Mouse (Mus musculus): Measurements from ENCODE around the gene Rab44. TPM values are rescaled to one million over a fixed set of nuclear protein-coding genes. Genes with fewer than 3 reads are reported as not detected.

Rab44 gene
- polyA plus RNA-seq, 1 experiment from 2014 or later, result 1.4 TPM

DNA sequence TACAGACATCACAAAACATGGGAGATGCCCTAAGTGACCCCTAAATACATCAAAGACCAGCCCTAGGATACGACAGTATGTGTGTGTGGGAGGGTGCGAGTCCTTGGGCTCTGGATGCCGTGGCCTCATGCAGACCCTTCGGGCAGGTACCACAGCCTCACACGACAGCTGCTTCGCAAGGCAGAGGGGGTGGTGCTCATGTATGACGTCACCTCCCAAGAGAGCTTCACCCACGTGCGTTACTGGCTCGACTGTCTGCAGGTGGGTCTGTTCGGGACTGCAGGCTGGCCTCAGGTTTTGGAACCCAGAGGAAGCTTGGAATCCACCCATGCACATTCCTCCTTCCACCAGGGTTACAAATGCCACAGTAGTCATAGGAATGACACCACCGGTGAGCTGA lies 31.2 kb downstream of the Rab44 start:
- ATAC-seq (ENCODE audit: low FRiP score, low TSS enrichment) (no peak), DNase-seq (ENCODE audit: low spot score) (no peak)
- 92% methylated on average over 12 of the region's 12 CpGs for WGBS
- no peak overlapping the region for H3K4me3 ChIP-seq (ENCODE audit: low read depth, low read length)
- no peak overlapping the region for H3K9ac ChIP-seq (ENCODE audit: low read length)
- TF ChIP-seq EP300 (optimal IDR thresholded peaks at IDR 0.05) (no peak), CTCF (IDR thresholded peaks at IDR 0.05; ENCODE audit: low read depth) (no peak)
- H3K27ac ChIP-seq (replicated peaks), result no peak overlapping the region
- no peaks in the 10 kb centered on the region for H3K27me3 ChIP-seq (ENCODE audit: control insufficient read depth, insufficient read depth, low read length)
- no peaks in the 10 kb centered on the region for H3K9me3 ChIP-seq (ENCODE audit: control insufficient read depth, low read length)
- H3K4me2 ChIP-seq (replicated peaks; ENCODE audit: low read depth), result no peak overlapping the region
- H3K36me3 ChIP-seq (ENCODE audit: control insufficient read depth, insufficient read depth, low read length), result no peaks in the 10 kb centered on the region
- H3K4me1 ChIP-seq (replicated peaks; ENCODE audit: control insufficient read depth, insufficient read depth), result 0 out of 2 replicates have a peak, but pooled peaks cover 3% of the 10 kb centered on the region

DNA sequence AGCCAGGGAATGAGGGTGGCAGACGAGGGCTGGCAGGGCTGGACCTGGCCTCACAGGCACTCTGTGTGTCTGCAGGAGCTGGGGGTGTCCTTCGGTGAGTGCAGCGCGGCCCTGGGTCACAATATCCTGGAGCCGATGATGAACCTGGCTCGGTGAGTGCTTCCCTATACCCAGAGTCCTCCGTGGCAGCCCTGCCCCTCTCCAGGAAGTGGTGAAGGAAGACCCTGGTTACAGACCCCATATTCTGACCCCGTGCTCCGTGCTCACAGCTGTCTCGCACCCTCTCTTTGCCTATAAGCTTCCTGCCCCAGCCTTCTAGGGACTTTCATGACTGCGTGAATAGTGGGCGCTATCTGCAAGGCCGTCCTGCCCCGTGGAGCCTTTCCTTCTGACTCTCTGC lies 33.3 kb downstream of the Rab44 start:
- WGBS, result 84% methylated on average over 14 of the region's 14 CpGs
- Histone ChIP-seq H3K9me3 (ENCODE audit: control insufficient read depth, low read length) (no peaks in the 10 kb centered on the region), H3K27ac (replicated peaks) (no peak overlapping the region)

DNA sequence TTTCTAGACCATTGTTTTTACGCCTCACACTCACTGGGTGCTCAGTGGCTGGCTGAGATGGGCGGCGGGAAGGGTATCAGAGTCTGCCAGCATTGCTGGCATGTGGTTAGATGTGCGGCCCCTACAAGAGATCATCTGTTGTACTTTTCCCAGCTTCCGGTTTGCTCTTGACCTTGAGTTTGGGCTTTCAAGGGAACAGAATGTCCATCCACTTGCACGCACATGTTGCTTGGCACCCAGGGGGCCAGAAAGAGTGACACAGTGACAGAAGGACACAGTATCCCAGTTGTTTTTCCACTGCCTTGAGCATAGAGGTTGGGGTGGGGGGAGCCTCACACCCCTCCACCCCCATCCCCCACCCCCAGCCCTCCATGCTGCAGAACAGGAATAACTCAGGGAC lies 33.8 kb downstream of the Rab44 start:
- 0 out of 2 replicates have a peak, but pooled peaks cover 3% of the 10 kb centered on the region for H3K4me1 ChIP-seq (replicated peaks; ENCODE audit: control insufficient read depth, insufficient read depth)
- no peak overlapping the region for H3K4me3 ChIP-seq (ENCODE audit: low read depth, low read length)
- 81% methylated on average over 6 of the region's 6 CpGs for WGBS
- no peak overlapping the region for H3K27ac ChIP-seq (replicated peaks)
- ATAC-seq (ENCODE audit: low FRiP score, low TSS enrichment), result no peak
- no peaks in the 10 kb centered on the region for H3K9me3 ChIP-seq (ENCODE audit: control insufficient read depth, low read length)
- H3K27me3 ChIP-seq (ENCODE audit: control insufficient read depth, insufficient read depth, low read length), result no peaks in the 10 kb centered on the region
- H3K4me2 ChIP-seq (replicated peaks; ENCODE audit: low read depth), result no peak overlapping the region
- no peak for DNase-seq (ENCODE audit: low spot score)
- H3K36me3 ChIP-seq (ENCODE audit: control insufficient read depth, insufficient read depth, low read length), result no peaks in the 10 kb centered on the region
- no peak overlapping the region for H3K9ac ChIP-seq (ENCODE audit: low read length)
- TF ChIP-seq CTCF (IDR thresholded peaks at IDR 0.05; ENCODE audit: low read depth), result no peak
- TF ChIP-seq EP300 (optimal IDR thresholded peaks at IDR 0.05), result no peak

More for the DNA sequence above, 33.3 kb downstream of the Rab44 start:
- ATAC-seq (ENCODE audit: low FRiP score, low TSS enrichment) (no peak), DNase-seq (ENCODE audit: low spot score) (no peak)
- H3K9ac ChIP-seq (ENCODE audit: low read length), result no peak overlapping the region
- no peaks in the 10 kb centered on the region for H3K27me3 ChIP-seq (ENCODE audit: control insufficient read depth, insufficient read depth, low read length)
- H3K4me1 ChIP-seq (replicated peaks; ENCODE audit: control insufficient read depth, insufficient read depth), result 0 out of 2 replicates have a peak, but pooled peaks cover 3% of the 10 kb centered on the region
- no peak for TF ChIP-seq EP300 (optimal IDR thresholded peaks at IDR 0.05)
- TF ChIP-seq CTCF (IDR thresholded peaks at IDR 0.05; ENCODE audit: low read depth), result no peak
- H3K36me3 ChIP-seq (ENCODE audit: control insufficient read depth, insufficient read depth, low read length), result no peaks in the 10 kb centered on the region
- no peak overlapping the region for H3K4me3 ChIP-seq (ENCODE audit: low read depth, low read length)
- no peak overlapping the region for H3K4me2 ChIP-seq (replicated peaks; ENCODE audit: low read depth)

DNA sequence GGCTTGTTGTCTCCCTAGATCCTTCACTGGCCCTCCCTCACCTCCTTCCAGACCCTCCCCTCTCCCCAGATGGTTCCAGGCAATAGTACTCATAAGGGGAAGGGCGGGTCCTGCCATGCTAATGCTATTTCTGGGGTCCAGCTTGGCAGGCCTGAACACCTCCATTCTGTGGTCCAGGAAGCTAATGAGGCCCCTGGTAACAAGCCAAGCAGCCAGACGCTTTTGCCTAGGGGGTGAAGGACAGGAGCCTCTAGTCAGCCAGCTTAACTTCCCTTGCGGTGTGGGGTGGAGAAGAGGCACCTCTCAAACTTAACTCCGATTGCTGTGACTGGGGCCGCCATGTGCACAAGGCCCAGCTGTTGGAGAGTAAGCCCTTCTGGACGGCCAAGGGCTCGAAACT lies 35.8 kb downstream of the Rab44 start:
- 0 out of 2 replicates have a peak, but pooled peaks cover 3% of the 10 kb centered on the region for H3K4me1 ChIP-seq (replicated peaks; ENCODE audit: control insufficient read depth, insufficient read depth)
- no peak overlapping the region for H3K4me2 ChIP-seq (replicated peaks; ENCODE audit: low read depth)
- H3K9me3 ChIP-seq (ENCODE audit: control insufficient read depth, low read length), result no peaks in the 10 kb centered on the region
- TF ChIP-seq CTCF (IDR thresholded peaks at IDR 0.05; ENCODE audit: low read depth) (no peak), EP300 (optimal IDR thresholded peaks at IDR 0.05) (no peak)
- H3K36me3 ChIP-seq (ENCODE audit: control insufficient read depth, insufficient read depth, low read length), result no peaks in the 10 kb centered on the region
- 60% methylated on average over 7 of the region's 7 CpGs for WGBS
- no peak overlapping the region for H3K9ac ChIP-seq (ENCODE audit: low read length)
- DNase-seq (ENCODE audit: low spot score) (no peak), ATAC-seq (ENCODE audit: low FRiP score, low TSS enrichment) (no peak)
- no peaks in the 10 kb centered on the region for H3K27me3 ChIP-seq (ENCODE audit: control insufficient read depth, insufficient read depth, low read length)
- H3K27ac ChIP-seq (replicated peaks), result no peak overlapping the region
- no peak overlapping the region for H3K4me3 ChIP-seq (ENCODE audit: low read depth, low read length)

DNA sequence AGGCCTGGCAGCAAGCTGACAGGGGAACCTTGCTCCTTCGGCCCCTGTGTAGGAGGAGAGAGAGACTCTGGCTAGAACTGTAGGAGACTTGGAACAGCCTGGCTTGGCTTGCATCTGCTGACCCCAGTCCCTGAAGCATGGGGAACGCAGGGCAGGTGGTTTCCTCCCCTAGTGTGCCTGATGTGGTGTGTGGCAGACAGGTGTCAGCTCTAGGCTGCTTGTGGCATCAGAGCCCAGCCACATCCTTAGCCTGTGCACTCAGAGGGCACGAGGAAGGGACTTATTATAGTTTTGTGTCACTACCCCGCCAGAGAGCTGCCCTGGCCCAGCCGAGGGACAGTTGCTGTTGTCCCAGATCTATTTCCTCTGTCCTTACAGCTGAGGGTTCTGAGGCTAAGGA lies 38.6 kb downstream of the Rab44 start:
- H3K4me1 ChIP-seq (replicated peaks; ENCODE audit: control insufficient read depth, insufficient read depth), result peaks cover 7% of the 10 kb centered on the region
- TF ChIP-seq CTCF (IDR thresholded peaks at IDR 0.05; ENCODE audit: low read depth), result no peak
- no peak for TF ChIP-seq EP300 (optimal IDR thresholded peaks at IDR 0.05)
- DNase-seq (ENCODE audit: low spot score), result no peak
- H3K4me3 ChIP-seq (ENCODE audit: low read depth, low read length), result no peak overlapping the region
- no peak overlapping the region for H3K4me2 ChIP-seq (replicated peaks; ENCODE audit: low read depth)
- H3K36me3 ChIP-seq (ENCODE audit: control insufficient read depth, insufficient read depth, low read length), result no peaks in the 10 kb centered on the region
- no peak overlapping the region for H3K9ac ChIP-seq (ENCODE audit: low read length)
- H3K27ac ChIP-seq (replicated peaks), result no peak overlapping the region
- 70% methylated on average over 5 of the region's 5 CpGs for WGBS
- H3K27me3 ChIP-seq (ENCODE audit: control insufficient read depth, insufficient read depth, low read length), result no peaks in the 10 kb centered on the region
- ATAC-seq (ENCODE audit: low FRiP score, low TSS enrichment), result no peak
- H3K9me3 ChIP-seq (ENCODE audit: control insufficient read depth, low read length), result no peaks in the 10 kb centered on the region

DNA sequence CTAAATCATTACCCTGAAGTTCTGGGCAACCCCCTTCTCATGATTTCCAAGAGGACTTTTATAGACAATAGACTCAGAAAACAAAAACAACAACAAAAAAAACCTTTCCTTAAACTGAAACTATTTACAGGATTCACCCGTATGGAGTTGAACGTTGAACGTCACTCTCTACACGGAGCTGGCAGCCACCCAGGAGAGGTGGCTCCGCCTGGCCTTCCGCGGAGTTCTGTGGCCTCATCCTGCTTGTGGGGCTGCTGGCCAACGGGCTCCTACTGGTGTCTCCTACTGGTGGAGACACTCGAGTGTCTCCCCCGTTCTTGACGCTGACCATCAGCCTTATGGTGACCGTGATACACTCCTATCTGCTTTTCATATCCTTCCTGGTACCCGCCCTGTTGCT lies 40.3 kb downstream of the Rab44 start:
- Histone ChIP-seq H3K4me3 (ENCODE audit: low read depth, low read length) (no peak overlapping the region), H3K4me1 (replicated peaks; ENCODE audit: control insufficient read depth, insufficient read depth) (peaks cover 5% of the 10 kb centered on the region), H3K27ac (replicated peaks) (no peak overlapping the region), H3K9me3 (ENCODE audit: control insufficient read depth, low read length) (no peaks in the 10 kb centered on the region), H3K27me3 (ENCODE audit: control insufficient read depth, insufficient read depth, low read length) (no peaks in the 10 kb centered on the region), H3K36me3 (ENCODE audit: control insufficient read depth, insufficient read depth, low read length) (no peaks in the 10 kb centered on the region), H3K4me2 (replicated peaks; ENCODE audit: low read depth) (no peak overlapping the region), H3K9ac (ENCODE audit: low read length) (no peak overlapping the region)
- no peak for TF ChIP-seq CTCF (IDR thresholded peaks at IDR 0.05; ENCODE audit: low read depth)
- TF ChIP-seq EP300 (optimal IDR thresholded peaks at IDR 0.05), result no peak
- no peak for ATAC-seq (ENCODE audit: low FRiP score, low TSS enrichment)
- DNase-seq (ENCODE audit: low spot score), result no peak
- WGBS, result 66% methylated on average over 13 of the region's 13 CpGs
